8 mouse cellular contexts compared by ENCODE assay signal in the genomic region with DNA sequence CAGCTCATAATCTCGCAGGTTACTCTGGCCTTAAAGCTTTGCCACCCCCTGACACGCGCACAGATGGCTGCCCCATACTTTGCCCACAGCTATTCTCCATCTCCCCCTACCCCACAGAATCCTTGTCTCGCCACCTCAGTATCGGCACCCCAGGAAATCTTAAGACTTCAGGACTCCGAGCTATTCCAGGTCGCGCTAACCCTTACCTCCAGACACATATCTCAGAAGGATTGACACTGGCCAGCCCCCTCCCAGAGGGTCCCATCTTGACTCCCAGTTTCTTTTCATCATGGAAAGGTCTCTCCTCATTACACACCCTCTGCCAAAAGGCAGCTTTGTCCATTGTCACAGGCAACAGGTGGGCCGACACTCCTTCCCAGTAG. TPM values are rescaled to one million over a fixed set of nuclear protein-coding genes. Genes with fewer than 3 reads are reported as not detected.
DNase-seq lines count a peak whose midpoint lies in the region; ATAC-seq lines count a peak whose summit lies in the region.

No protein-coding gene starts in this region.

- no peaks in the 10 kb centered on the region for H3K9me3 ChIP-seq in lung, embryonic 15.5 days
- no peaks in the 10 kb centered on the region for H3K9me3 ChIP-seq in embryonic facial prominence, embryonic 10.5 days
- H3K9me3 ChIP-seq in intestine, embryonic 14.5 days (ENCODE audit: control insufficient read depth, low read length) = no peaks in the 10 kb centered on the region
- H3K9me3 ChIP-seq in neural tube, embryonic 13.5 days = no peaks in the 10 kb centered on the region

- peaks cover 19% of the 10 kb centered on the region for H3K4me1 ChIP-seq in lung, embryonic 15.5 days
- peaks cover 39% of the 10 kb centered on the region for H3K4me1 ChIP-seq in embryonic facial prominence, embryonic 10.5 days
- H3K4me1 ChIP-seq in intestine, embryonic 14.5 days (replicated peaks; ENCODE audit: control insufficient read depth, insufficient read depth, low read length) = peaks cover 10% of the 10 kb centered on the region
- H3K4me1 ChIP-seq in neural tube, embryonic 13.5 days (replicated peaks) = peaks cover 32% of the 10 kb centered on the region

- H3K4me2 ChIP-seq in lung, embryonic 15.5 days = peak overlapping the region; percentile 80
- peak overlapping the region; percentile 77 for H3K4me2 ChIP-seq in intestine, embryonic 14.5 days (ENCODE audit: low read length)
- H3K4me2 ChIP-seq in neural tube, embryonic 13.5 days = peak overlapping the region; percentile 90

- H3K27me3 ChIP-seq in lung, embryonic 15.5 days = no peaks in the 10 kb centered on the region
- peaks cover 9% of the 10 kb centered on the region; the same call in 1 of the 2 replicates for H3K27me3 ChIP-seq in embryonic facial prominence, embryonic 10.5 days (replicated peaks; ENCODE audit: low read depth, poor library complexity, severe bottlenecking)
- no peaks in the 10 kb centered on the region for H3K27me3 ChIP-seq in intestine, embryonic 14.5 days (replicated peaks; ENCODE audit: control insufficient read depth, insufficient read depth, low read length)
- H3K27me3 ChIP-seq in neural tube, embryonic 13.5 days = no peaks in the 10 kb centered on the region

- H3K27ac ChIP-seq in lung, embryonic 15.5 days = no peak overlapping the region
- peak overlapping the region; percentile 88 for H3K27ac ChIP-seq in embryonic facial prominence, embryonic 10.5 days (replicated peaks)
- H3K27ac ChIP-seq in intestine, embryonic 14.5 days (ENCODE audit: low read depth) = no peak overlapping the region
- H3K27ac ChIP-seq in neural tube, embryonic 13.5 days (replicated peaks) = no peak overlapping the region

- peaks cover 7% of the 10 kb centered on the region for H3K36me3 ChIP-seq in lung, embryonic 15.5 days
- peaks cover 17% of the 10 kb centered on the region for H3K36me3 ChIP-seq in embryonic facial prominence, embryonic 10.5 days (replicated peaks)
- peaks cover 11% of the 10 kb centered on the region; the same call in 1 of the 2 replicates for H3K36me3 ChIP-seq in intestine, embryonic 14.5 days (ENCODE audit: control insufficient read depth, insufficient read depth, low read length)
- H3K36me3 ChIP-seq in neural tube, embryonic 13.5 days = peaks cover 13% of the 10 kb centered on the region

- H3K4me3 ChIP-seq in lung, embryonic 15.5 days = peak overlapping the region; percentile 67
- H3K4me3 ChIP-seq in embryonic facial prominence, embryonic 10.5 days = peak overlapping the region; percentile 94
- H3K4me3 ChIP-seq in intestine, embryonic 14.5 days (ENCODE audit: low read depth, low read length) = peak overlapping the region; percentile 81
- peak overlapping the region; percentile 81 for H3K4me3 ChIP-seq in neural tube, embryonic 13.5 days

- peak overlapping the region; percentile 83 for H3K9ac ChIP-seq in lung, embryonic 15.5 days
- peak overlapping the region; percentile 83 for H3K9ac ChIP-seq in intestine, embryonic 14.5 days (ENCODE audit: low read length)
- peak overlapping the region; percentile 89 for H3K9ac ChIP-seq in neural tube, embryonic 13.5 days

- 8% methylated on average over 9 of the region's 9 CpGs for WGBS in lung, embryonic 15.5 days
- WGBS in embryonic facial prominence, embryonic 10.5 days = 19% methylated on average over 9 of the region's 9 CpGs
- WGBS in intestine, embryonic 14.5 days = 17% methylated on average over 9 of the region's 9 CpGs
- 17% methylated on average over 9 of the region's 9 CpGs for WGBS in neural tube, embryonic 13.5 days

- no peak for DNase-seq in lung, adult 18-20 months
- no peak for DNase-seq in embryonic facial prominence, embryonic 10.5 days (ENCODE audit: low spot score)
- DNase-seq in intestine, embryonic 14.5 days (ENCODE audit: low spot score) = peak; percentile 54
- no peak for DNase-seq in adrenal gland, postnatal 14 days
- no peak for DNase-seq in ovary, postnatal 14 days (ENCODE audit: low spot score)
- DNase-seq in lung, postnatal 14 days = no peak

- no peak for ATAC-seq in lung, embryonic 15.5 days (ENCODE audit: borderline replicate concordance, extremely low read depth, low FRiP score, low TSS enrichment)
- ATAC-seq in intestine, embryonic 14.5 days (replicated peaks; ENCODE audit: low FRiP score, low TSS enrichment, low read depth) = no peak; the same call in 1 of the 2 replicates
- ATAC-seq in neural tube, embryonic 13.5 days (ENCODE audit: low read depth) = peak; percentile 20; the same call in 1 of the 2 replicates

RNA-seq across cellular contexts. Expression of a gene that starts 0.7 kb away (rescaled TPM):
- polyA plus RNA-seq in lung, embryonic 15.5 days (2015; fragmentation: Nextera tagmentation; extraction: Ambion mirVana) = 32.3 and 34.2 TPM in 2 replicates
- 27.4 and 31.0 TPM in 2 replicates for polyA plus RNA-seq in embryonic facial prominence, embryonic 10.5 days (2016; fragmentation: Nextera tagmentation; extraction: Ambion mirVana)
- polyA plus RNA-seq in intestine, embryonic 14.5 days (2014; fragmentation: Nextera tagmentation; extraction: Ambion mirVana) = 18.1 and 20.1 TPM in 2 replicates
- 30.0 and 30.3 TPM in 2 replicates for polyA plus RNA-seq in neural tube, embryonic 13.5 days (2015; fragmentation: Nextera tagmentation; extraction: Ambion mirVana)
- total RNA-seq in adrenal gland, postnatal 14 days (2021) = 15.6 and 18.2 TPM in 2 replicates

RNA-seq across cellular contexts. Expression of a gene that starts 27.2 kb away (rescaled TPM):
- polyA plus RNA-seq in lung, embryonic 15.5 days (2015; fragmentation: Nextera tagmentation; extraction: Ambion mirVana) = 44.8 and 45.8 TPM in 2 replicates
- 102 and 105 TPM in 2 replicates for polyA plus RNA-seq in embryonic facial prominence, embryonic 10.5 days (2016; fragmentation: Nextera tagmentation; extraction: Ambion mirVana)
- 59.5 and 61.3 TPM in 2 replicates for polyA plus RNA-seq in intestine, embryonic 14.5 days (2014; fragmentation: Nextera tagmentation; extraction: Ambion mirVana)
- polyA plus RNA-seq in neural tube, embryonic 13.5 days (2015; fragmentation: Nextera tagmentation; extraction: Ambion mirVana) = 52.3 and 59.6 TPM in 2 replicates
- 43.7 and 49.8 TPM in 2 replicates for total RNA-seq in adrenal gland, postnatal 14 days (2021)

RNA-seq across cellular contexts. Expression of a gene that starts 27.2 kb away (rescaled TPM):
- 8.9 and 9.5 TPM in 2 replicates for polyA plus RNA-seq in lung, embryonic 15.5 days (2015; fragmentation: Nextera tagmentation; extraction: Ambion mirVana)
- polyA plus RNA-seq in embryonic facial prominence, embryonic 10.5 days (2016; fragmentation: Nextera tagmentation; extraction: Ambion mirVana) = 7.2 and 8.0 TPM in 2 replicates
- polyA plus RNA-seq in intestine, embryonic 14.5 days (2014; fragmentation: Nextera tagmentation; extraction: Ambion mirVana) = 3.0 and 4.7 TPM in 2 replicates
- 7.6 and 7.9 TPM in 2 replicates for polyA plus RNA-seq in neural tube, embryonic 13.5 days (2015; fragmentation: Nextera tagmentation; extraction: Ambion mirVana)
- total RNA-seq in adrenal gland, postnatal 14 days (2021) = 8.7 and 11.5 TPM in 2 replicates

RNA-seq across cellular contexts. Expression of a gene that starts 30.7 kb away (rescaled TPM):
- polyA plus RNA-seq in lung, embryonic 15.5 days (2015; fragmentation: Nextera tagmentation; extraction: Ambion mirVana) = 4.0 and 6.3 TPM in 2 replicates
- 2.2 and 2.4 TPM in 2 replicates for polyA plus RNA-seq in embryonic facial prominence, embryonic 10.5 days (2016; fragmentation: Nextera tagmentation; extraction: Ambion mirVana)
- polyA plus RNA-seq in intestine, embryonic 14.5 days (2014; fragmentation: Nextera tagmentation; extraction: Ambion mirVana) = 1.3 and 2.0 TPM in 2 replicates
- polyA plus RNA-seq in neural tube, embryonic 13.5 days (2015; fragmentation: Nextera tagmentation; extraction: Ambion mirVana) = 3.5 and 4.1 TPM in 2 replicates
- total RNA-seq in adrenal gland, postnatal 14 days (2021) = 6.1 and 8.5 TPM in 2 replicates

RNA-seq across cellular contexts. Expression of a gene that starts 48.9 kb away (rescaled TPM):
- polyA plus RNA-seq in lung, embryonic 15.5 days (2015; fragmentation: Nextera tagmentation; extraction: Ambion mirVana) = 0.09 and 0.22 TPM in 2 replicates
- not detected in 2 replicates for polyA plus RNA-seq in embryonic facial prominence, embryonic 10.5 days (2016; fragmentation: Nextera tagmentation; extraction: Ambion mirVana)
- polyA plus RNA-seq in intestine, embryonic 14.5 days (2014; fragmentation: Nextera tagmentation; extraction: Ambion mirVana) = not detected in 2 replicates
- polyA plus RNA-seq in neural tube, embryonic 13.5 days (2015; fragmentation: Nextera tagmentation; extraction: Ambion mirVana) = not detected in 2 replicates
- total RNA-seq in adrenal gland, postnatal 14 days (2021) = 0.41 TPM in 1 of 2 replicates, not detected in the other
